ENCODE assay signal across 11 mouse cellular contexts in the genomic region with DNA sequence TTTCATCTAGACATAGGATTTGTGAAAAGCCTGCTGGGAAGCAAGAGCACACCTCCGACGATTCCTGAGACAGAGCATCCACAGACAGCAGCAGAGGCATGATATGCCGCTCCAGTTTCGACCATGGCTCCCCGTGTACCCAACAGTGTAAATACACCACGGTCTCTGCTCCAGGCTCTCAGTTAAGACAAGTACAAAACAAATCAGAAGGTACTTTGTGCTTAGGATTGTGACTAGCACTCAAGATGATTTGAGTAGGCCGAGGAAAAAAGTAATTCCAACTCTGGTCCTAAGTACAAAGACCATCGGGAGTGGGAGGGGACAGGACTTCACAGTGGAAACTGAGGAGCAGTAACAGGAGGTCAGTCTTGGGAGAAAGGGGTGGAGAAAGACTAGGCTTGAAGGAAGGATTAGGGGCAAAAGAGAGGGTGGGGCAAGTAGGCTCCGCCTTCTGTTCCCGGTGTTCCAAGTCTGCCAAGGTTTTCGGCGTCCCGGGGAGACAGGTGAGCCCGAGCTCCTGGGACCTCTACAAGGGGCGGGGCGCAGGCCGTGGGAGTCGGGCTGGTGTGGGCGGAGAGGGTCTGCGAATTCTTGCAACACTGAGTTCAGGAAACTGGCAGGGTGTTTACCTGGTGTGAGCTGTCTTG. TPM values are rescaled to one million over a fixed set of nuclear protein-coding genes. Genes with fewer than 3 reads are reported as not detected.
A peak's percentile ranks its signal among the peaks of the same experiment; 100 is the strongest.
DNase-seq lines count a peak whose midpoint lies in the region; ATAC-seq and TF ChIP-seq lines count a peak whose summit lies in the region.
"Had no signal": no experiment of that assay in that cellular context is flagged by ENCODE, and none has a peak within 500 bp of the region (broad histone marks: within the 10 kb centered on the region; RNA-seq: fewer than 3 reads in every experiment).

A gene (plus strand): TSS at position 447 of the 647 bp plus-strand sequence.

- no peak within 1 kb of the TSS for H3K4me2 ChIP-seq in forebrain, embryonic 15.5 days (replicated peaks)
- H3K4me2 ChIP-seq in liver, embryonic 15.5 days = peak within 1 kb of the TSS; percentile 33
- no peak within 1 kb of the TSS for H3K4me2 ChIP-seq in midbrain, embryonic 15.5 days

- no peak for ATAC-seq in forebrain, embryonic 15.5 days (replicated peaks)
- no peak for ATAC-seq in liver, embryonic 15.5 days (ENCODE audit: insufficient read depth)
- no peak for ATAC-seq in midbrain, embryonic 15.5 days (replicated peaks)

- H3K27me3 ChIP-seq in forebrain, embryonic 10.5 days (ENCODE audit: poor library complexity, severe bottlenecking) = peaks cover 18% of the 10 kb centered on the region; the same call in 1 of the 2 replicates
- H3K27me3 ChIP-seq in forebrain, embryonic 15.5 days = no peaks in the 10 kb centered on the region
- H3K27me3 ChIP-seq in E14TG2a.4 (ENCODE audit: insufficient read depth, low read length) = 0 out of 2 replicates have a peak, but pooled peaks cover 4% of the 10 kb centered on the region
- H3K27me3 ChIP-seq in liver, embryonic 15.5 days = no peaks in the 10 kb centered on the region
- no peaks in the 10 kb centered on the region for H3K27me3 ChIP-seq in midbrain, embryonic 15.5 days (replicated peaks)

- WGBS in forebrain, embryonic 10.5 days = 18% methylated on average over 20 of the region's 20 CpGs
- WGBS in forebrain, embryonic 15.5 days = 17% methylated on average over 20 of the region's 20 CpGs
- 48% methylated on average over 20 of the region's 20 CpGs for WGBS in liver, embryonic 15.5 days (ENCODE audit: insufficient replicate concordance)
- 20% methylated on average over 20 of the region's 20 CpGs for WGBS in midbrain, embryonic 15.5 days

- no peak within 1 kb of the TSS for H3K27ac ChIP-seq in forebrain, embryonic 10.5 days
- H3K27ac ChIP-seq in forebrain, embryonic 15.5 days (replicated peaks) = no peak within 1 kb of the TSS
- no peak within 1 kb of the TSS for H3K27ac ChIP-seq in liver, embryonic 15.5 days (replicated peaks)
- H3K27ac ChIP-seq in midbrain, embryonic 15.5 days = no peak within 1 kb of the TSS

- H3K9ac ChIP-seq in forebrain, embryonic 15.5 days (replicated peaks) = no peak within 1 kb of the TSS
- H3K9ac ChIP-seq in liver, embryonic 15.5 days = no peak within 1 kb of the TSS
- H3K9ac ChIP-seq in midbrain, embryonic 15.5 days = no peak within 1 kb of the TSS

- no peak for DNase-seq in forebrain, embryonic 10.5 days (ENCODE audit: extremely low spot score, low spot score)
- peak; percentile 77 to 86 for DNase-seq in kidney, adult 8-10 months
- DNase-seq in layer of hippocampus, postnatal 25 days (ENCODE audit: extremely low spot score in 1 of 2, low spot score in 1 of 2) = no peak
- no peak for DNase-seq in adrenal gland, postnatal 25 days
- DNase-seq: layer of hippocampus, adult 9-11 months had no signal

- H3K36me3 ChIP-seq in forebrain, embryonic 10.5 days (replicated peaks) = no peaks in the 10 kb centered on the region
- no peaks in the 10 kb centered on the region for H3K36me3 ChIP-seq in forebrain, embryonic 15.5 days
- H3K36me3 ChIP-seq in E14TG2a.4 (ENCODE audit: insufficient read depth, low read length) = peaks cover 5% of the 10 kb centered on the region; the same call in 1 of the 2 replicates
- H3K36me3 ChIP-seq in liver, embryonic 15.5 days (replicated peaks) = no peaks in the 10 kb centered on the region
- H3K36me3 ChIP-seq in midbrain, embryonic 15.5 days (replicated peaks) = no peaks in the 10 kb centered on the region

- no peaks in the 10 kb centered on the region for H3K9me3 ChIP-seq in forebrain, embryonic 10.5 days
- no peaks in the 10 kb centered on the region for H3K9me3 ChIP-seq in forebrain, embryonic 15.5 days
- no peaks in the 10 kb centered on the region for H3K9me3 ChIP-seq in E14TG2a.4 (ENCODE audit: low read length)
- no peaks in the 10 kb centered on the region for H3K9me3 ChIP-seq in liver, embryonic 15.5 days (replicated peaks)
- H3K9me3 ChIP-seq in midbrain, embryonic 15.5 days = no peaks in the 10 kb centered on the region

- peaks cover 21% of the 10 kb centered on the region for H3K4me1 ChIP-seq in forebrain, embryonic 10.5 days
- H3K4me1 ChIP-seq in forebrain, embryonic 15.5 days = peaks cover 8% of the 10 kb centered on the region
- peaks cover 51% of the 10 kb centered on the region for H3K4me1 ChIP-seq in E14TG2a.4 (replicated peaks; ENCODE audit: low read depth, low read length)
- H3K4me1 ChIP-seq in liver, embryonic 15.5 days (replicated peaks) = peaks cover 28% of the 10 kb centered on the region
- H3K4me1 ChIP-seq in midbrain, embryonic 15.5 days = peaks cover 9% of the 10 kb centered on the region

- TF ChIP-seq CTCF in E14TG2a.4 (conservative IDR thresholded peaks at IDR 0.05; ENCODE audit: low read length) = no peak

- peak within 1 kb of the TSS; percentile 26 for H3K4me3 ChIP-seq in forebrain, embryonic 10.5 days
- H3K4me3 ChIP-seq in forebrain, embryonic 15.5 days = no peak within 1 kb of the TSS
- peak within 1 kb of the TSS; percentile 51 for H3K4me3 ChIP-seq in E14TG2a.4 (replicated peaks; ENCODE audit: low read length)
- H3K4me3 ChIP-seq in liver, embryonic 15.5 days (replicated peaks) = no peak within 1 kb of the TSS
- H3K4me3 ChIP-seq in midbrain, embryonic 15.5 days = no peak within 1 kb of the TSS
- H3K4me3 ChIP-seq: erythroblast, embryonic 14.5 days had no signal

RNA-seq across cellular contexts. Expression of the gene that starts here (rescaled TPM):
- polyA plus RNA-seq in forebrain, embryonic 10.5 days (2016; fragmentation: Nextera tagmentation; extraction: Ambion mirVana) = 0.36 and 0.41 TPM in 2 replicates
- 0.22 and 0.24 TPM in 2 replicates for polyA plus RNA-seq in forebrain, embryonic 15.5 days (2015; fragmentation: Nextera tagmentation; extraction: Ambion mirVana)
- 0.07 TPM in 1 of 2 replicates, not detected in the other for polyA plus RNA-seq in liver, embryonic 15.5 days (2015; fragmentation: Nextera tagmentation; extraction: Ambion mirVana)
- not detected for total RNA-seq in layer of hippocampus, postnatal 25 days (2021)
- 3.9 TPM in 2 replicates for total RNA-seq in adrenal gland, postnatal 25 days (2021)
- not detected in 2 replicates for polyA plus RNA-seq in midbrain, embryonic 15.5 days (2015; fragmentation: Nextera tagmentation; extraction: Ambion mirVana)
- total RNA-seq: neutrophil, adult 5-6 weeks had no signal
- polyA plus RNA-seq: erythroblast, embryonic 14.5 days had no signal

Comparison
In these comparisons a context has a peak if more than half of its experiments do, and no peak if none do; other contexts are left out.
1. H3K4me3 ChIP-seq: peak in forebrain, embryonic 10.5 days (single experiment) and E14TG2a.4 (single experiment); none in forebrain, embryonic 15.5 days (single experiment), liver, embryonic 15.5 days (single experiment) and midbrain, embryonic 15.5 days (single experiment).
2. DNase-seq: peak in kidney, adult 8-10 months (2 of 2); none in forebrain, embryonic 10.5 days (single experiment), layer of hippocampus, postnatal 25 days (0 of 2) and adrenal gland, postnatal 25 days (single experiment).